Mouse (Mus musculus): ENCODE results near the gene Rfc1. TPM values are rescaled to one million over a fixed set of nuclear protein-coding genes. Genes with fewer than 3 reads are reported as not detected.

The Rfc1 gene
- polyA plus RNA-seq, 1 experiment from 2014 or later, result 84.8 TPM

- no peak for ATAC-seq (ENCODE audit: insufficient read depth, low FRiP score, low read depth)
- Histone ChIP-seq H3K4me3 (replicated peaks) (no peak overlapping the region), H3K4me1 (no peaks in the 10 kb centered on the region), H3K27ac (no peak overlapping the region), H3K27me3 (replicated peaks) (no peaks in the 10 kb centered on the region), H3K4me2 (no peak overlapping the region), H3K9me3 (no peaks in the 10 kb centered on the region), H3K36me3 (no peaks in the 10 kb centered on the region), H3K9ac (no peak overlapping the region)
- 90% methylated on average over 3 of the region's 3 CpGs for WGBS
Observed at GRCm38 (mm10) chr5:65247296-65247695, 88.2 kb downstream of the Rfc1 start.

- H3K4me3 ChIP-seq (replicated peaks), result no peak overlapping the region
- no peak overlapping the region for H3K9ac ChIP-seq
- H3K9me3 ChIP-seq, result no peaks in the 10 kb centered on the region
- H3K4me2 ChIP-seq, result no peak overlapping the region
- H3K36me3 ChIP-seq, result no peaks in the 10 kb centered on the region
- 41% methylated on average over 5 of the region's 5 CpGs for WGBS
- ATAC-seq (ENCODE audit: insufficient read depth, low FRiP score, low read depth), result no peak
- H3K4me1 ChIP-seq, result no peaks in the 10 kb centered on the region
- no peaks in the 10 kb centered on the region for H3K27me3 ChIP-seq (replicated peaks)
- H3K27ac ChIP-seq, result no peak overlapping the region
Observed at GRCm38 (mm10) chr5:65242740-65243139, 92.7 kb downstream of the Rfc1 start.

- H3K36me3 ChIP-seq, result no peaks in the 10 kb centered on the region
- H3K4me2 ChIP-seq, result no peak overlapping the region
- no peak overlapping the region for H3K4me3 ChIP-seq (replicated peaks)
- no peak overlapping the region for H3K9ac ChIP-seq
- WGBS, result 64% methylated on average over 12 of the region's 12 CpGs
- no peaks in the 10 kb centered on the region for H3K4me1 ChIP-seq
- no peak overlapping the region for H3K27ac ChIP-seq
- H3K9me3 ChIP-seq, result no peaks in the 10 kb centered on the region
- H3K27me3 ChIP-seq (replicated peaks), result no peaks in the 10 kb centered on the region
- ATAC-seq (ENCODE audit: insufficient read depth, low FRiP score, low read depth), result no peak
Observed at GRCm38 (mm10) chr5:65231289-65232003, 104.0 kb downstream of the Rfc1 start.

GRCm38 (mm10) chr5:65224056-65224455, 111.4 kb downstream of the Rfc1 start:
- Histone ChIP-seq H3K4me1 (no peaks in the 10 kb centered on the region), H3K9me3 (no peaks in the 10 kb centered on the region), H3K36me3 (no peaks in the 10 kb centered on the region), H3K4me2 (no peak overlapping the region), H3K27ac (no peak overlapping the region), H3K27me3 (replicated peaks) (no peaks in the 10 kb centered on the region), H3K9ac (no peak overlapping the region), H3K4me3 (replicated peaks) (no peak overlapping the region)
- no peak for ATAC-seq (ENCODE audit: insufficient read depth, low FRiP score, low read depth)
- WGBS, result 77% methylated on average over 5 of the region's 5 CpGs

- Histone ChIP-seq H3K27ac (no peak overlapping the region), H3K4me2 (no peak overlapping the region), H3K27me3 (replicated peaks) (no peaks in the 10 kb centered on the region), H3K9ac (no peak overlapping the region), H3K4me3 (replicated peaks) (no peak overlapping the region), H3K36me3 (no peaks in the 10 kb centered on the region), H3K4me1 (no peaks in the 10 kb centered on the region), H3K9me3 (no peaks in the 10 kb centered on the region)
- WGBS, result 78% methylated on average over 7 of the region's 7 CpGs
- no peak for ATAC-seq (ENCODE audit: insufficient read depth, low FRiP score, low read depth)
Observed at GRCm38 (mm10) chr5:65221037-65221436, 114.4 kb downstream of the Rfc1 start.

- no peak overlapping the region for H3K9ac ChIP-seq
- WGBS, result 87% methylated on average over 11 of the region's 11 CpGs
- ATAC-seq (ENCODE audit: insufficient read depth, low FRiP score, low read depth), result no peak
- no peaks in the 10 kb centered on the region for H3K27me3 ChIP-seq (replicated peaks)
- no peak overlapping the region for H3K4me2 ChIP-seq
- no peak overlapping the region for H3K4me3 ChIP-seq (replicated peaks)
- no peaks in the 10 kb centered on the region for H3K4me1 ChIP-seq
- H3K36me3 ChIP-seq, result no peaks in the 10 kb centered on the region
- no peak overlapping the region for H3K27ac ChIP-seq
- H3K9me3 ChIP-seq, result no peaks in the 10 kb centered on the region
Observed at GRCm38 (mm10) chr5:65217305-65218269, 117.9 kb downstream of the Rfc1 start.

- Histone ChIP-seq H3K4me2 (no peak overlapping the region), H3K4me3 (replicated peaks) (no peak overlapping the region), H3K36me3 (no peaks in the 10 kb centered on the region), H3K27ac (no peak overlapping the region), H3K9me3 (no peaks in the 10 kb centered on the region), H3K4me1 (no peaks in the 10 kb centered on the region), H3K27me3 (replicated peaks) (no peaks in the 10 kb centered on the region), H3K9ac (no peak overlapping the region)
- 19% methylated on average over 7 of the region's 7 CpGs for WGBS
- ATAC-seq (ENCODE audit: insufficient read depth, low FRiP score, low read depth), result no peak
Observed at GRCm38 (mm10) chr5:65213321-65213720, 122.1 kb downstream of the Rfc1 start.

Other genes with a start within 250 kb of the Rfc1 start
- gene Tmem156, start 243.5 kb downstream of the Rfc1 start, polyA plus RNA-seq (2015; fragmentation: Nextera tagmentation; extraction: Ambion mirVana), result 1.7 and 2.3 TPM in 2 replicates
- gene Klhl5, start 228.1 kb downstream of the Rfc1 start, polyA plus RNA-seq (2015; fragmentation: Nextera tagmentation; extraction: Ambion mirVana), result 14.3 and 15.4 TPM in 2 replicates
- 5.9 and 6.2 TPM in 2 replicates for gene Wdr19, start 136.0 kb downstream of the Rfc1 start, polyA plus RNA-seq (2015; fragmentation: Nextera tagmentation; extraction: Ambion mirVana)
- gene Klb, start 12.6 kb upstream of the Rfc1 start, polyA plus RNA-seq (2015; fragmentation: Nextera tagmentation; extraction: Ambion mirVana), result 1.6 and 1.9 TPM in 2 replicates
- gene Rpl9, start 55.8 kb upstream of the Rfc1 start, polyA plus RNA-seq (2015; fragmentation: Nextera tagmentation; extraction: Ambion mirVana), result 990 and 1,013 TPM in 2 replicates
- 58.4 and 61.5 TPM in 2 replicates for gene Lias, start 55.8 kb upstream of the Rfc1 start, polyA plus RNA-seq (2015; fragmentation: Nextera tagmentation; extraction: Ambion mirVana)
- gene Ugdh, start 100.3 kb upstream of the Rfc1 start, polyA plus RNA-seq (2015; fragmentation: Nextera tagmentation; extraction: Ambion mirVana), result 152 and 165 TPM in 2 replicates
- 1.8 TPM in 1 of 2 replicates, not detected in the other for gene Gm43552, start 157.2 kb upstream of the Rfc1 start, polyA plus RNA-seq (2015; fragmentation: Nextera tagmentation; extraction: Ambion mirVana)
- gene Smim14, start 201.5 kb upstream of the Rfc1 start, polyA plus RNA-seq (2015; fragmentation: Nextera tagmentation; extraction: Ambion mirVana), result 161 and 177 TPM in 2 replicates
- 174 and 176 TPM in 2 replicates for gene Ube2k, start 201.6 kb upstream of the Rfc1 start, polyA plus RNA-seq (2015; fragmentation: Nextera tagmentation; extraction: Ambion mirVana)

Measured in stomach, embryonic 15.5 days (tissue).